Mouse (Mus musculus): ENCODE results near the gene Zcchc14. TPM values are rescaled to one million over a fixed set of nuclear protein-coding genes. Genes with fewer than 3 reads are reported as not detected.

The Zcchc14 gene
- total and polyA plus RNA-seq, 3 experiments = not detected

DNA sequence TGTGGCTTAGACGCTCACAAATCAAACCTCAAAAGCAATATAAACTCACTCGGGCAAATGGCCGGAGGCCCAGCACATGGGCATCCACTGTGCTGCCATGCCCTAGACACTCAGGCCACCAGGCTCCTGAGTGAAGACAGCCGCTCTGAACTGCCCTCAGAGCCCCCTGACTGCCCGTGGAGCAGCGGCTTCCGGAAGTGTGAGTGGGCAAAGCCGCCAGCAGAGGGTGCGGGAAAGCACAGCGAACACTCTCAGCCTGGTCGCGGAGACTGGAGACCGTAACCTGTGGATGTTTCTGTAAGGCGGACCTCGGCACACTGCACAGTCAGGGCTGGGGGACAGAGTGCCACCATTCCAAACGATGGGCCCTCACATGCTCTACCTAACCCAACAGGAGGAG lies 94.2 kb downstream of the Zcchc14 start:
- no peak for DNase-seq (ENCODE audit: extremely low read depth)
- dilution Hi-C loops (cut with MboI; ENCODE audit: extremely low pct_ligation_motif_present, extremely low pct_unique_long_range_greater_than_20kb, low sequenced_read_pairs) = no loop called here

DNA sequence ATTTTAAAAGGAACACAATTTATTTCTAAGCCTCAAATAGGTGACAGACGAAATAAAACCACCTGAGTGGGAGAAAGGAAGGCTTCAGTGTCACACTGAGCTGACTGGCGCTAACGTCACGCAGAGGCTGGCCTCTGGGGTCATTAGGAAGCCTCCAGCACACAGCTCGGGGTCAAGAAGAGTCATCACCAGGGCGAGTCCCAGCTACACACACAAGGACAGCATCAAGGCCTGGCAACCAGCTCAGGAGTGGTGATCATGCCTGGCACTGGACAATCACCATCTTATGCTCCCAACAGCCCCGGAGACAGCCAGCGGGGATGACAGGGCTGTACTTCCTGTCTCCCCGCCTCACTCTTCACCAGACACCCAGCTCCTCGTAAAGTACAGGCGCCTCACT lies 95.0 kb downstream of the Zcchc14 start:
- dilution Hi-C loops (cut with MboI; ENCODE audit: extremely low pct_ligation_motif_present, extremely low pct_unique_long_range_greater_than_20kb, low sequenced_read_pairs) (no loop called here), in situ Hi-C loops (cut with MboI; ENCODE audit: low pct_ligation_motif_present, low pct_unique_long_range_greater_than_20kb, low sequenced_read_pairs) (loop anchor here (5.0 kb wide), 1 partner anchor 35 kb away; the partner anchor contains the start of gene Map1lc3b)
- H3K27me3 ChIP-seq (replicated peaks) = no peaks in the 10 kb centered on the region
- H3K4me3 ChIP-seq (replicated peaks in 1 of 3; ENCODE audit: low read depth in 2 of 3, low read length in 2 of 3, poor library complexity in 1 of 3) = no peak overlapping the region
- no peaks in the 10 kb centered on the region for H3K4me1 ChIP-seq (ENCODE audit: control insufficient read depth in 1 of 2, insufficient read depth in 2 of 2)
- no peak overlapping the region for H3K9ac ChIP-seq (ENCODE audit: insufficient read depth, low read depth)
- TF ChIP-seq ZC3H11A (IDR thresholded peaks at IDR 0.05; ENCODE audit: low read depth, low read length) (no peak), HCFC1 (IDR thresholded peaks at IDR 0.05; ENCODE audit: low read depth, low read length) (no peak), NRF1 (IDR thresholded peaks at IDR 0.05; ENCODE audit: low read depth, low read length) (no peak), JUN (IDR thresholded peaks at IDR 0.05; ENCODE audit: insufficient read depth, low read depth, low read length) (no peak), EP300 (IDR thresholded peaks at IDR 0.05; ENCODE audit: low read length) (no peak), MAZ (IDR thresholded peaks at IDR 0.05; ENCODE audit: low read depth, low read length) (no peak)
- H3K27ac ChIP-seq (ENCODE audit: insufficient read depth, low read depth) = no peak overlapping the region
- H3K79me2 ChIP-seq (replicated peaks; ENCODE audit: control insufficient read depth, extremely low read depth, insufficient read depth, poor library complexity, severe bottlenecking) = no peaks in the 10 kb centered on the region
- no peak for DNase-seq (ENCODE audit: extremely low read depth)
- H3K36me3 ChIP-seq (replicated peaks in 1 of 2; ENCODE audit: control insufficient read depth in 1 of 2, insufficient read depth in 1 of 2, low read length in 1 of 2) = peaks cover 51 to 89% of the 10 kb centered on the region in 2 experiments
- no peak overlapping the region for H3K4me2 ChIP-seq (ENCODE audit: insufficient read depth, low read depth, poor library complexity, severe bottlenecking)
- no peaks in the 10 kb centered on the region for H3K9me3 ChIP-seq (replicated peaks; ENCODE audit: low read length)

More for the DNA sequence above, 94.2 kb downstream of the Zcchc14 start:
- in situ Hi-C loops (cut with MboI; ENCODE audit: low pct_ligation_motif_present, low pct_unique_long_range_greater_than_20kb, low sequenced_read_pairs) = loop anchor here (5.0 kb wide), 1 partner anchor 34 kb away; the partner anchor contains the start of gene Map1lc3b
- no peak overlapping the region for H3K4me3 ChIP-seq (replicated peaks in 1 of 3; ENCODE audit: low read depth in 2 of 3, low read length in 2 of 3, poor library complexity in 1 of 3)
- H3K4me1 ChIP-seq (ENCODE audit: control insufficient read depth in 1 of 2, insufficient read depth in 2 of 2) = no peaks in the 10 kb centered on the region
- no peak for TF ChIP-seq ZC3H11A (IDR thresholded peaks at IDR 0.05; ENCODE audit: low read depth, low read length)
- no peak for TF ChIP-seq IRF4 (IDR thresholded peaks at IDR 0.05; ENCODE audit: low read depth, low read length)
- no peak for TF ChIP-seq ZMIZ1 (IDR thresholded peaks at IDR 0.05; ENCODE audit: low read depth, low read length)
- TF ChIP-seq USF2 (conservative IDR thresholded peaks at IDR 0.05; ENCODE audit: low read depth, low read length) = no peak
- no peak for TF ChIP-seq POLR2A (IDR thresholded peaks at IDR 0.05; ENCODE audit: low read depth, low read length)
- TF ChIP-seq MAFK (IDR thresholded peaks at IDR 0.05; ENCODE audit: insufficient replicate concordance, low read length) = no peak
- TF ChIP-seq GABPA (IDR thresholded peaks at IDR 0.05; ENCODE audit: insufficient replicate concordance, low read depth, low read length) = no peak
- no peak for TF ChIP-seq POLR2AphosphoS2 (IDR thresholded peaks at IDR 0.05; ENCODE audit: low read depth, low read length)
- no peak for TF ChIP-seq ELF1 (IDR thresholded peaks at IDR 0.05; ENCODE audit: low read depth, low read length)
- TF ChIP-seq MXI1 (IDR thresholded peaks at IDR 0.05; ENCODE audit: low read depth, low read length) = no peak
- no peak for TF ChIP-seq KAT2A (IDR thresholded peaks at IDR 0.05; ENCODE audit: insufficient replicate concordance, low read length)
- no peak for TF ChIP-seq EP300 (IDR thresholded peaks at IDR 0.05; ENCODE audit: low read length)
- H3K79me2 ChIP-seq (replicated peaks; ENCODE audit: control insufficient read depth, extremely low read depth, insufficient read depth, poor library complexity, severe bottlenecking) = no peaks in the 10 kb centered on the region
- H3K27me3 ChIP-seq (replicated peaks) = no peaks in the 10 kb centered on the region
- H3K27ac ChIP-seq (ENCODE audit: insufficient read depth, low read depth) = no peak overlapping the region
- H3K36me3 ChIP-seq (replicated peaks in 1 of 2; ENCODE audit: control insufficient read depth in 1 of 2, insufficient read depth in 1 of 2, low read length in 1 of 2) = peaks cover 48 to 88% of the 10 kb centered on the region in 2 experiments
- H3K4me2 ChIP-seq (ENCODE audit: insufficient read depth, low read depth, poor library complexity, severe bottlenecking) = no peak overlapping the region
- H3K9ac ChIP-seq (ENCODE audit: insufficient read depth, low read depth) = no peak overlapping the region
- no peaks in the 10 kb centered on the region for H3K9me3 ChIP-seq (replicated peaks; ENCODE audit: low read length)

Measured in CH12.LX (cell line).